Mouse (Mus musculus): ENCODE measurements around the gene Ryr1. TPM values are rescaled to one million over a fixed set of nuclear protein-coding genes. Genes with fewer than 3 reads are reported as not detected.

Gene Ryr1
- polyA plus RNA-seq, 1 experiment from 2014 or later: 2.2 TPM

GRCm38 (mm10) chr7:29037261-29037660, 87.7 kb downstream of the Ryr1 start:
- WGBS: 83% methylated on average over 6 of the region's 6 CpGs
- H3K4me1 ChIP-seq: peaks cover 10% of the 10 kb centered on the region
- H3K9me3 ChIP-seq (replicated peaks): no peaks in the 10 kb centered on the region; the same call in 1 of the 2 replicates
- 0 out of 2 replicates have a peak, but pooled peaks cover 3% of the 10 kb centered on the region for H3K36me3 ChIP-seq
- no peak overlapping the region for H3K27ac ChIP-seq
- no peak for DNase-seq (ENCODE audit: low spot score)
- H3K4me3 ChIP-seq: no peak overlapping the region
- H3K27me3 ChIP-seq (ENCODE audit: low read depth, poor library complexity, severe bottlenecking): no peaks in the 10 kb centered on the region

- Histone ChIP-seq H3K36me3 (no peaks in the 10 kb centered on the region), H3K27me3 (ENCODE audit: low read depth, poor library complexity, severe bottlenecking) (no peaks in the 10 kb centered on the region), H3K4me3 (no peak overlapping the region), H3K27ac (no peak overlapping the region), H3K4me1 (no peaks in the 10 kb centered on the region), H3K9me3 (replicated peaks) (no peaks in the 10 kb centered on the region; the same call in 1 of the 2 replicates)
- 87% methylated on average over 5 of the region's 5 CpGs for WGBS
- DNase-seq (ENCODE audit: low spot score): no peak
These were observed 92.3 kb downstream of the Ryr1 start for GRCm38 (mm10) chr7:29032685-29033084.

- H3K36me3 ChIP-seq: no peaks in the 10 kb centered on the region
- no peaks in the 10 kb centered on the region; the same call in 1 of the 2 replicates for H3K9me3 ChIP-seq (replicated peaks)
- H3K4me3 ChIP-seq: no peak overlapping the region
- no peaks in the 10 kb centered on the region for H3K4me1 ChIP-seq
- H3K27ac ChIP-seq: no peak overlapping the region
- WGBS: 93% methylated on average over 10 of the region's 10 CpGs
- H3K27me3 ChIP-seq (ENCODE audit: low read depth, poor library complexity, severe bottlenecking): no peaks in the 10 kb centered on the region
- no peak for DNase-seq (ENCODE audit: low spot score)
These were observed 93.3 kb downstream of the Ryr1 start for GRCm38 (mm10) chr7:29031641-29032040.

DNA sequence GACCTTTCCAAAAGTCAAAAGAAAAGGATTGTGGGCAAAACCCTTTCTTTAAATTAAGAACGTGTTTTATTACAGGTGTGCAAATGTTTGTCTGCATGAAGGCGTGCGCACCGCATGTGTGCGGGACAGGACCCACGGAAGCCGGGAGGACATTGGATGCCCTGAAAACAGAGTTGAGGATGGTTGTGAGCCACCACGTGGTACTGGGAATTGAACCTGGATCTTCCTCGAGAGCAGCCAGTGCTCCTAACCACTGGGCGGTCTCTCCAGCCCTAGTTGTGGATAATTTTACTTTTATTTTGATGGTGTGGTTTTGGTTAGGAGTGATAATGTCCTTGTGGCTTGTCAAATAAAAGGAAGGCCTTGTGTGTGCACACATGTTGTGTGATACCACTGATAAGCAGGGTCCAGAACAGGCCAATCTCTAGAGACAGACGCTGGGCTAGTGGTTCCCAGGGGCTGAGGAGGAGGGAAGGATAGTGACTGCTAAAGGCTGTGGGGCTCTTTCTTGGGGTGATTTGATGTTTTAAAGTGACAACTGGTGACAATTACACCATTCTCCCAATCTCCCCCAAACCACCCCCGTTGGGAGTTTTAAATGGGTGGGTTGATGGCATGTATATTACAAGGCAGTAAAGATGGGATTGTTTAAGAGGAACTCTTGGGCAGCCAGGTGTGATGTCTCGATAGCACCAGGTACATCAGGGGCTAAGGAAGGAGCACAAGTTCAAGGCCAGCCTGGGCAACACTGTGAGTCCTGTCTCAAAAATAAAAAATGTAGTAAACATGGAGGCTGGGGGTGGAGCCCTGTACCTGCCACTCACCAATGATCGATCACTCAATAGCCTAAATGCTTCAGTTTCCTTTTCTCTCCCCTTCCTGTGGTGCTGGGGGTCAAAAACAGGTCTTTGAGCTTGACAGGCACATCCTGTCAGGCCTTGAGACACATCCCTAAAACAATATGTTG, 95.0 kb downstream of the Ryr1 start:
- no peak overlapping the region for H3K27ac ChIP-seq
- no peak overlapping the region for H3K4me3 ChIP-seq
- no peaks in the 10 kb centered on the region for H3K27me3 ChIP-seq (ENCODE audit: low read depth, poor library complexity, severe bottlenecking)
- no peaks in the 10 kb centered on the region for H3K9me3 ChIP-seq (replicated peaks)
- no peaks in the 10 kb centered on the region for H3K36me3 ChIP-seq
- no peaks in the 10 kb centered on the region for H3K4me1 ChIP-seq
- DNase-seq (ENCODE audit: low spot score): no peak
- 88% methylated on average over 14 of the region's 14 CpGs for WGBS

DNA sequence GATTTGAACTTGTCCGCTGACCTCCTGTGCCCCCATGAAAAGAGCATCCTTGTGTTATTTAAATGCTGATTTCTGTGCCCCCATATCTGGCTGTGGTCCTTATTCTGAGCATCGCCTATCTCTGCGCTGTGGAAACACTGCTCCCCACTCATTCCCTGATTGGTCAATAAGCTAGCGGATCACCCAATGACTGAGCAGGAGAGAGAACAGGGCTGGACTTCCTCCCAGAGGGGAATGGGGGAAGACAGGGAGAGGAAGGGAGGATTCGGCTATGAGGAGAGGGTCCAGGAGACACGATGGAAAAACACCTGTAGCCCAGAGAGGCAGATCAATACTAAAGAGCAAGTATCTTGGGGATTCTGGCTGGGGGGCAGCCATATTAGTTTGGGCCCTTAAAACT, 96.2 kb downstream of the Ryr1 start:
- H3K27me3 ChIP-seq (ENCODE audit: low read depth, poor library complexity, severe bottlenecking): no peaks in the 10 kb centered on the region
- DNase-seq (ENCODE audit: low spot score): no peak
- 89% methylated on average over 6 of the region's 6 CpGs for WGBS
- H3K4me3 ChIP-seq: no peak overlapping the region
- no peaks in the 10 kb centered on the region for H3K9me3 ChIP-seq (replicated peaks)
- no peaks in the 10 kb centered on the region for H3K36me3 ChIP-seq
- H3K4me1 ChIP-seq: no peaks in the 10 kb centered on the region
- H3K27ac ChIP-seq: no peak overlapping the region

GRCm38 (mm10) chr7:29026811-29027210, 98.2 kb downstream of the Ryr1 start:
- no peak for DNase-seq (ENCODE audit: low spot score)
- H3K4me1 ChIP-seq: no peaks in the 10 kb centered on the region
- H3K36me3 ChIP-seq: no peaks in the 10 kb centered on the region
- no peak overlapping the region for H3K4me3 ChIP-seq
- H3K9me3 ChIP-seq (replicated peaks): no peaks in the 10 kb centered on the region
- 82% methylated on average over 4 of the region's 4 CpGs for WGBS
- H3K27ac ChIP-seq: no peak overlapping the region
- 0 out of 2 replicates have a peak, but pooled peaks cover 7% of the 10 kb centered on the region for H3K27me3 ChIP-seq (ENCODE audit: low read depth, poor library complexity, severe bottlenecking)

DNA sequence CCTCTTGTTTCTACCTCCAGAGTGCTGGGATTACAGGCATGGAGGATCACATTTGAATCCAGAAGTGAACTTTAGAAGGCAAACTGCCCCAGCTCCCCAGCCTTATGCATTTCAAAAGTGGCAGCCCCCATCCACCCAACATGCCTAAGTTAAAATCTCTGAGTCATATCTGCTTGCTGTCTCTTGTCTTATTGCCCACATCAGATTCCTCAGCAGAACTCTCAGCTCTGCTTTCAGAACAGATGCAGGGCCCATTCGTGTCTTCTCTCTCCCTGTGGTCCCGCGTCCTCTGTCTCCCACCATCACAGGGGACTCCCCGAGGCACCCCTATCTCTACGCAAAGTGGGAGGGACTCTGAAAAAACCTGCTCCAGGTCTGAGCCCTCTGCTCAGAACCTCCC, 98.8 kb downstream of the Ryr1 start:
- Histone ChIP-seq H3K9me3 (replicated peaks) (no peaks in the 10 kb centered on the region), H3K4me1 (no peaks in the 10 kb centered on the region), H3K27ac (no peak overlapping the region), H3K36me3 (no peaks in the 10 kb centered on the region), H3K4me3 (no peak overlapping the region), H3K27me3 (ENCODE audit: low read depth, poor library complexity, severe bottlenecking) (peaks cover 11% of the 10 kb centered on the region)
- DNase-seq (ENCODE audit: low spot score): no peak
- 93% methylated on average over 5 of the region's 5 CpGs for WGBS

GRCm38 (mm10) chr7:29025566-29025965, 99.4 kb downstream of the Ryr1 start:
- H3K36me3 ChIP-seq: no peaks in the 10 kb centered on the region
- no peak overlapping the region for H3K27ac ChIP-seq
- no peak for DNase-seq (ENCODE audit: low spot score)
- H3K4me1 ChIP-seq: no peaks in the 10 kb centered on the region
- no peak overlapping the region for H3K4me3 ChIP-seq
- 85% methylated on average over 7 of the region's 7 CpGs for WGBS
- no peaks in the 10 kb centered on the region for H3K9me3 ChIP-seq (replicated peaks)
- peaks cover 17% of the 10 kb centered on the region for H3K27me3 ChIP-seq (ENCODE audit: low read depth, poor library complexity, severe bottlenecking)

DNA sequence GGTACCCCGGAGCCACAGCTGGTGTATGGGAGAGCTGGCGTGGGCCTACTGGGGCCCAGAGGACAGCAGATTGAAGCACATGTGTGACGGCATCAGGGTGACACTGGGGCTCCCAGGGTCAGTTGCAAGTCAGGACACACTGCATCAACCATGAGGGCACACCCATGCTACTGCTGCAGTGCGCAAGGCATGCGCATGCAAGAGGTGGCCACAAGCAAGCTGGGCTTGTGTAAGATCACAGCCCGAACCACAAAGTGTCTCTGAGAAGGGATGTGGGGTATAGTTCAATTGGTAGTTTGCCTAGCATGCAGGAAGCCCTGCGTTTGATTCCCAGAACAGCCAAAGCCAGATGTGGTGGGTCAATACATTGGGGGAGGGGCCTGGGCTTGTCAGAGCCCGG, 101.5 kb downstream of the Ryr1 start:
- 89% methylated on average over 8 of the region's 8 CpGs for WGBS

GRCm38 (mm10) chr7:29022479-29022878, 102.5 kb downstream of the Ryr1 start:
- Histone ChIP-seq H3K27ac (no peak overlapping the region), H3K9me3 (replicated peaks) (no peaks in the 10 kb centered on the region), H3K4me1 (peaks cover 10% of the 10 kb centered on the region), H3K27me3 (ENCODE audit: low read depth, poor library complexity, severe bottlenecking) (peaks cover 48% of the 10 kb centered on the region), H3K4me3 (no peak overlapping the region), H3K36me3 (no peaks in the 10 kb centered on the region)
- WGBS: 92% methylated on average over 8 of the region's 8 CpGs
- DNase-seq (ENCODE audit: low spot score): no peak

More for the DNA sequence above, 101.5 kb downstream of the Ryr1 start:
- Histone ChIP-seq H3K9me3 (replicated peaks) (no peaks in the 10 kb centered on the region), H3K4me1 (peaks cover 10% of the 10 kb centered on the region), H3K27ac (0 out of 2 replicates have a peak overlapping the region, but pooled peaks have one; percentile 9), H3K27me3 (ENCODE audit: low read depth, poor library complexity, severe bottlenecking) (peaks cover 38% of the 10 kb centered on the region), H3K36me3 (no peaks in the 10 kb centered on the region), H3K4me3 (no peak overlapping the region)
- no peak for DNase-seq (ENCODE audit: low spot score)

DNA sequence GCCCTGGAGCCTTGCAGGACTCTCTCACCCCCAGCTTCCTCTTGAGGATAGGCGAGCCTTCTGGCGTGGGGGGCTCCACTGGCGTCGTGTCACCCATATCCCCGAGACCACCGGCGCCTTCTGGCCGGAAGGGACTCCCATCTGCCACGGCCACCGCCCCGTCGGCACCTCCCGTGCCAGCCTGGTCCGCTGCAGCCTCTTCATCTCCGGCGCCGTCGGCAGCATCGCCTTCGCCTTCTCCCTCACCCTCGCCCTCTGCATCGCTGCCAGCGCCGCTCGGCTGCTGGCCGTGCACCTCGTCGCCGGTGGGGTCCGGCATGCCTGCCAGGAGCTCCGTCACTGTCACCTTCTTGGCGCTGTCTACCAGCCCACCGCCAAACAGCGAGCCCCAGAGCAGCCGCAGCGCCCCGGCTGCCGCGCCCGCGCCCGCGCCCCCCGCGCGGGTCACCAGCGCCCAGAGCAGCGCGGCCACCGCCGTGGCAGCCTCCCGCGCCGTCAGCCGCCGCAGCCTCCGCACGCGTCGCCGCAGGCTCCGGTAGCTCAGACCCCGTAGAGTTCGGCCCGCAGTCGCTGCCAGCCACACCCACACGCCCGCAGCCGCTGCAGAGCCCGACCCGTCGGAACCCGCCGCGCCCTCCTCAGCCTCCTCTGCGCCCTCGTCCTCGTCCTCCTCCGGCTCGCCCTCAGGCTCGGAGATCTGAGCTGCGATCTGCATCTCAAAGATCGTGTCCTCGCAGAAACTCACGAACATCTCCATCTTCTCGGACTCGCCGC, 105.3 kb downstream of the Ryr1 start:
- Histone ChIP-seq H3K36me3 (no peaks in the 10 kb centered on the region), H3K9me3 (replicated peaks) (no peaks in the 10 kb centered on the region), H3K27ac (peak overlapping the region; percentile 47), H3K4me1 (peaks cover 10% of the 10 kb centered on the region), H3K27me3 (ENCODE audit: low read depth, poor library complexity, severe bottlenecking) (peaks cover 61% of the 10 kb centered on the region), H3K4me3 (peak overlapping the region; percentile 56)
- DNase-seq (ENCODE audit: low spot score): peak; percentile 57
- 5% methylated on average over 83 of the region's 88 CpGs for WGBS

- no peaks in the 10 kb centered on the region for H3K9me3 ChIP-seq (replicated peaks)
- H3K4me1 ChIP-seq: peaks cover 10% of the 10 kb centered on the region
- peaks cover 54% of the 10 kb centered on the region for H3K27me3 ChIP-seq (ENCODE audit: low read depth, poor library complexity, severe bottlenecking)
- no peak overlapping the region for H3K4me3 ChIP-seq
- no peak overlapping the region for H3K27ac ChIP-seq
- H3K36me3 ChIP-seq: no peaks in the 10 kb centered on the region
- DNase-seq (ENCODE audit: low spot score): no peak
- 83% methylated on average over 7 of the region's 7 CpGs for WGBS
These were observed 107.8 kb downstream of the Ryr1 start for GRCm38 (mm10) chr7:29017222-29017621.

DNA sequence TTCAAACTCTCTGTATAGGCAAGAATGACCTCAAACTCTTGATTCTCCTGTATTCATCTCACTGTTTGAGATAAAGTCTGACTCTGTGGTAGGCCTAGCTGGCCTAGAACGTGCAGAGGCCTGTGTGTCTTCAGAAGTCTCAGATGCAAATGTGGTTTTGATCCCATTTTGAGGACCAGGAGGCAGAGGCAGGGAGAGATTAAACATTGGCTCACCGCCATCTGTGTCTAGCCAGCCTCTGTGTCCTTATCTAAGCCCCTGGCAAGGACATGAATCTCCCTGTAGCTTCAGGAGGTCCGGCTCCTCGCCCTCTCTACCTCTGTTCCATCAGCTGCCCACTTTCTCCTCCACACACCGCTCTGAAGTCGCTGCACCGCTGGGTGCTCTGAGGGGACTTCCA, 108.5 kb downstream of the Ryr1 start:
- Histone ChIP-seq H3K4me1 (peaks cover 10% of the 10 kb centered on the region), H3K27ac (no peak overlapping the region), H3K36me3 (no peaks in the 10 kb centered on the region), H3K27me3 (ENCODE audit: low read depth, poor library complexity, severe bottlenecking) (peaks cover 52% of the 10 kb centered on the region), H3K4me3 (no peak overlapping the region), H3K9me3 (replicated peaks) (no peaks in the 10 kb centered on the region)
- 85% methylated on average over 7 of the region's 7 CpGs for WGBS
- no peak for DNase-seq (ENCODE audit: low spot score)

Measured in limb, embryonic 10.5 days (tissue).